In the genomic region with DNA sequence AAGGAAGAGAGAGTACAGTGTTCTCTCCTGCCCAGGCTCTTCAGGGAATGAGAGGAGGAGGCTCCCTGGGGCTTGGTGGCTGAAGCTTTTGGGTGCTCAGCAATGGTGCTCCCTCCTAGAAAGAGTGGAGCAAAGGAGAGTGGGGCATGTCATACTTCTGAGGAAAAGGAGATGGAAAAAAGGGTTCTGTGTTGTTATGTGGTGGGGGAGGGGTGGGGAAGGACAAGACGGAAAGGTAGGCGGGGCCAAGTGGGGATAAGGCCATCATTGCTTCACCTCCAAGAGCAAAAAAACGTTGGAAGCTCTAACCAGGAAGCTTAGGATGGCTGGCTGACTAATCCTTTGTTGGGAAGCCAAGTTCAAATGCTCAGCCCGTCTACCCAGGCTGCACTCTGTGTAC, we compare ENCODE assay signal across 15 mouse cellular contexts. TPM values are rescaled to one million over a fixed set of nuclear protein-coding genes. Genes with fewer than 3 reads are reported as not detected.
A peak's percentile ranks its signal among the peaks of the same experiment; 100 is the strongest.
DNase-seq lines count a peak whose midpoint lies in the region; ATAC-seq and TF ChIP-seq lines count a peak whose summit lies in the region.
"Had no signal": no experiment of that assay in that cellular context is flagged by ENCODE, and none has a peak within 500 bp of the region (broad histone marks: within the 10 kb centered on the region; RNA-seq: fewer than 3 reads in every experiment).

No protein-coding gene starts in this region.

- H3K4me1 ChIP-seq in kidney, embryonic 15.5 days: no peaks in the 10 kb centered on the region
- H3K4me1 ChIP-seq in heart, postnatal 0 days (ENCODE audit: control insufficient read depth, insufficient read depth): no peaks in the 10 kb centered on the region
- H3K4me1 ChIP-seq: hindbrain, embryonic 13.5 days; liver, embryonic 13.5 days; megakaryocyte, embryonic 14.5 days had no signal

- H3K4me2 ChIP-seq in kidney, embryonic 15.5 days: no peak overlapping the region
- H3K4me2 ChIP-seq in heart, postnatal 0 days (ENCODE audit: low read depth, low read length): no peak overlapping the region
- H3K4me2 ChIP-seq: hindbrain, embryonic 13.5 days; liver, embryonic 13.5 days had no signal

- no peak for DNase-seq in gastrocnemius, adult 2 months
- no peak for DNase-seq in gastrocnemius, adult 18-20 months (ENCODE audit: low spot score)
- DNase-seq in kidney, postnatal 36 days: no peak
- DNase-seq in 3T3-L1 (ENCODE audit: low read depth, low spot score): peak; percentile 20
- DNase-seq in heart, postnatal 0 days (ENCODE audit: low spot score): no peak
- DNase-seq in layer of hippocampus, postnatal 14 days (ENCODE audit: low spot score in 2 of 2): no peak
- DNase-seq in c-Kit-positive CD71-positive TER-119-positive erythroid progenitor cells, embryonic 14.5 days (ENCODE audit: low spot score): no peak
- DNase-seq: adrenal gland, postnatal 36 days; kidney, adult 8-10 months; liver, embryonic 13.5 days had no signal

- no peak overlapping the region for H3K9ac ChIP-seq in kidney, embryonic 15.5 days
- no peak overlapping the region for H3K9ac ChIP-seq in heart, postnatal 0 days (replicated peaks; ENCODE audit: low read depth, low read length)
- H3K9ac ChIP-seq: hindbrain, embryonic 13.5 days; liver, embryonic 13.5 days had no signal

- H3K9me3 ChIP-seq in kidney, embryonic 15.5 days (replicated peaks): no peaks in the 10 kb centered on the region
- no peaks in the 10 kb centered on the region for H3K9me3 ChIP-seq in heart, postnatal 0 days (replicated peaks; ENCODE audit: control insufficient read depth, low read length)
- H3K9me3 ChIP-seq: hindbrain, embryonic 13.5 days; liver, embryonic 13.5 days; megakaryocyte, embryonic 14.5 days had no signal

- TF ChIP-seq EP300 in heart, postnatal 0 days (IDR thresholded peaks at IDR 0.05; ENCODE audit: low read depth): no peak

- no peaks in the 10 kb centered on the region for H3K36me3 ChIP-seq in kidney, embryonic 15.5 days
- no peaks in the 10 kb centered on the region for H3K36me3 ChIP-seq in heart, postnatal 0 days (replicated peaks; ENCODE audit: control insufficient read depth, insufficient read depth, low read length)
- H3K36me3 ChIP-seq: hindbrain, embryonic 13.5 days; liver, embryonic 13.5 days had no signal

- TF ChIP-seq CTCF in gastrocnemius, adult 2 months (IDR thresholded peaks at IDR 0.05): no peak
- no peak for TF ChIP-seq CTCF in heart, postnatal 0 days (IDR thresholded peaks at IDR 0.05; ENCODE audit: low read depth)

- no peak overlapping the region for H3K4me3 ChIP-seq in gastrocnemius, adult 2 months
- no peak overlapping the region for H3K4me3 ChIP-seq in kidney, embryonic 15.5 days (replicated peaks)
- H3K4me3 ChIP-seq in heart, postnatal 0 days (ENCODE audit: low read depth, low read length): no peak overlapping the region
- H3K4me3 ChIP-seq: hindbrain, embryonic 13.5 days; liver, embryonic 13.5 days; megakaryocyte, embryonic 14.5 days; myocyte had no signal

- peak overlapping the region; percentile 6; the same call in 1 of the 2 replicates for H3K27ac ChIP-seq in gastrocnemius, adult 2 months
- peak overlapping the region; percentile 63 for H3K27ac ChIP-seq in kidney, embryonic 15.5 days
- H3K27ac ChIP-seq in heart, postnatal 0 days (ENCODE audit: low read depth): peak overlapping the region; percentile 80
- H3K27ac ChIP-seq: hindbrain, embryonic 13.5 days; liver, embryonic 13.5 days had no signal

- peak; percentile 22; the same call in 1 of the 2 replicates for ATAC-seq in kidney, embryonic 15.5 days (replicated peaks; ENCODE audit: low FRiP score)
- ATAC-seq in heart, postnatal 0 days (ENCODE audit: insufficient read depth, low read depth): no peak

- WGBS in kidney, embryonic 15.5 days: 63% methylated on average over 4 of the region's 4 CpGs
- 49% methylated on average over 4 of the region's 4 CpGs for WGBS in heart, postnatal 0 days

- H3K27me3 ChIP-seq in kidney, embryonic 15.5 days: no peaks in the 10 kb centered on the region
- no peaks in the 10 kb centered on the region for H3K27me3 ChIP-seq in heart, postnatal 0 days (ENCODE audit: control insufficient read depth, insufficient read depth, low read length)
- H3K27me3 ChIP-seq: hindbrain, embryonic 13.5 days; liver, embryonic 13.5 days; megakaryocyte, embryonic 14.5 days had no signal

- intact Hi-C loops in gastrocnemius, adult 2 months (cut with DNase I): no loop called here

RNA-seq across cellular contexts. Expression of a gene that starts 14.1 kb away (rescaled TPM):
- total RNA-seq in gastrocnemius, adult 2 months (2021): under 1 TPM in 1 of 2 experiments, not detected in 1; 0.14 TPM
- total RNA-seq in gastrocnemius, adult 18-20 months (2021): not detected
- 0.82 and 1.0 TPM in 2 replicates for polyA plus RNA-seq in kidney, embryonic 15.5 days (2015; fragmentation: Nextera tagmentation; extraction: Ambion mirVana)
- not detected in 2 replicates for total RNA-seq in heart, postnatal 0 days (2014; rRNA removed; ENCODE audit: low replicate concordance)
- polyA plus RNA-seq in heart, postnatal 0 days (2015; fragmentation: Nextera tagmentation; extraction: Ambion mirVana): not detected in 2 replicates
- not detected for total RNA-seq in layer of hippocampus, postnatal 14 days (2021)
- total RNA-seq: left cerebral cortex, adult 18-20 months had no signal
- polyA plus RNA-seq: myocyte had no signal

Comparison
In these comparisons a context has a peak if more than half of its experiments do, and no peak if none do; other contexts are left out.
1. H3K27ac ChIP-seq: peak in every context shown above with its lines; median percentile 80 in heart, postnatal 0 days; 63 in kidney, embryonic 15.5 days; 6 in gastrocnemius, adult 2 months.